Comparison of ENCODE assay signal across 8 mouse cellular contexts in the genomic region with DNA sequence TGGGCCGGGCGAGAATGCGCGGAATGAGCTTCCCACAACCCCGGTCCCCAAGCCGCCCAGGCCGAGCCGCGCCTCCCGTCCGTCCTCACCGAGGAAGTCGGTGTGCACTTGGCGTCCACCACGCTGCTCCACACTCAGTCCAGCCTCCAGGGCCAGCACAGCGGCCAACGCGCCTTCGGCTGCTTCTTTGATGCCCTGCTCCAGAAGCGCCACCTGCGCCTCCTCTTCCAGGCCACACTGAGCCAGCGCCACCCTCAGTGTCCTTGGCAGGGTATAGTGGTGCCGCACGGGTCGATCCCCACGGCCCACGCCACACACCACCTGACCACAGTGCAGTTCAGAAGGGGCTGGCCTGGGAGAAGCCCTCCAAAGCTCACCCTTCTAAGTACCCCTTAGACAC. TPM values are rescaled to one million over a fixed set of nuclear protein-coding genes. Genes with fewer than 3 reads are reported as not detected.
A peak's percentile ranks its signal among the peaks of the same experiment; 100 is the strongest.
DNase-seq lines count a peak whose midpoint lies in the region; ATAC-seq and TF ChIP-seq lines count a peak whose summit lies in the region.

No protein-coding gene starts in this region.

- 6% methylated on average over 27 of the region's 27 CpGs for WGBS in hindbrain, embryonic 13.5 days
- 6% methylated on average over 27 of the region's 27 CpGs for WGBS in midbrain, embryonic 13.5 days

- H3K4me2 ChIP-seq in hindbrain, embryonic 13.5 days = peak overlapping the region; percentile 78
- H3K4me2 ChIP-seq in midbrain, embryonic 13.5 days (replicated peaks) = peak overlapping the region; percentile 70

- H3K36me3 ChIP-seq in hindbrain, embryonic 13.5 days = no peaks in the 10 kb centered on the region
- H3K36me3 ChIP-seq in midbrain, embryonic 13.5 days = no peaks in the 10 kb centered on the region

- peak overlapping the region; percentile 54 for H3K4me3 ChIP-seq in left cerebral cortex, adult 2 months
- H3K4me3 ChIP-seq in hindbrain, embryonic 13.5 days = peak overlapping the region; percentile 42
- peak overlapping the region; percentile 42 for H3K4me3 ChIP-seq in midbrain, embryonic 13.5 days (replicated peaks)

- peak overlapping the region; percentile 81 for H3K9ac ChIP-seq in hindbrain, embryonic 13.5 days
- H3K9ac ChIP-seq in midbrain, embryonic 13.5 days (replicated peaks) = peak overlapping the region; percentile 77

- DNase-seq in left cerebral cortex, adult 2 months (ENCODE audit: extremely low spot score in 1 of 2, low spot score in 2 of 2) = peak in 1 of 2 experiments; percentile 48
- DNase-seq in left cerebral cortex, postnatal 36 days (ENCODE audit: low spot score in 2 of 2) = no peak
- peak; percentile 71 to 74 for DNase-seq in cerebellum, postnatal 14 days
- DNase-seq in thymus, postnatal 14 days = no peak
- no peak for DNase-seq in gastrocnemius, postnatal 14 days
- no peak for DNase-seq in lung, postnatal 10 days

- H3K4me1 ChIP-seq in hindbrain, embryonic 13.5 days (replicated peaks) = peaks cover 18% of the 10 kb centered on the region
- H3K4me1 ChIP-seq in midbrain, embryonic 13.5 days (replicated peaks) = peaks cover 9% of the 10 kb centered on the region

- H3K9me3 ChIP-seq in hindbrain, embryonic 13.5 days = no peaks in the 10 kb centered on the region
- H3K9me3 ChIP-seq in midbrain, embryonic 13.5 days = no peaks in the 10 kb centered on the region

- peak overlapping the region; percentile 89 for H3K27ac ChIP-seq in left cerebral cortex, adult 2 months
- H3K27ac ChIP-seq in hindbrain, embryonic 13.5 days = peak overlapping the region; percentile 94
- H3K27ac ChIP-seq in midbrain, embryonic 13.5 days = peak overlapping the region; percentile 90

- no peak for TF ChIP-seq CTCF in left cerebral cortex, adult 2 months (IDR thresholded peaks at IDR 0.05)

- intact Hi-C loops in left cerebral cortex, adult 2 months (cut with DNase I) = loop anchor here (1.0 to 2.0 kb wide), 2 partner anchors 22 to 59 kb away; a partner anchor contains a TSS
- intact Hi-C loops in left cerebral cortex, postnatal 36 days (cut with DNase I) = loop anchor here (1.0 to 5.0 kb wide), 3 partner anchors 17 to 61 kb away; a partner anchor contains a TSS
- intact Hi-C loops in gastrocnemius, postnatal 14 days (cut with DNase I; ENCODE audit: low total_unique reads) = no loop called here

- 0 out of 2 replicates have a peak, but pooled peaks cover 2% of the 10 kb centered on the region for H3K27me3 ChIP-seq in hindbrain, embryonic 13.5 days
- no peaks in the 10 kb centered on the region for H3K27me3 ChIP-seq in midbrain, embryonic 13.5 days

- peak; percentile 61 for ATAC-seq in hindbrain, embryonic 13.5 days (ENCODE audit: low FRiP score)
- peak; percentile 79 for ATAC-seq in midbrain, embryonic 13.5 days

RNA-seq across cellular contexts. Expression of a gene that starts 5.5 kb away (rescaled TPM):
- 1 to 10 TPM; 6.9 to 7.3 TPM for total RNA-seq in left cerebral cortex, adult 2 months (2021)
- 1 to 10 TPM; 5.5 to 7.8 TPM for total RNA-seq in left cerebral cortex, postnatal 36 days (2021)
- polyA plus RNA-seq in hindbrain, embryonic 13.5 days (2015; fragmentation: Nextera tagmentation; extraction: Ambion mirVana) = 5.1 and 5.6 TPM in 2 replicates
- 4.2 and 4.8 TPM in 2 replicates for polyA plus RNA-seq in midbrain, embryonic 13.5 days (2015; fragmentation: Nextera tagmentation; extraction: Ambion mirVana)
- total RNA-seq in gastrocnemius, postnatal 14 days (2021) = 10 to 100 TPM; 23.4 to 27.5 TPM

RNA-seq across cellular contexts. Expression of a gene that starts 6.7 kb away (rescaled TPM):
- total RNA-seq in left cerebral cortex, adult 2 months (2021) = 10 to 100 TPM; 34.0 to 46.8 TPM
- total RNA-seq in left cerebral cortex, postnatal 36 days (2021) = 10 to 100 TPM; 27.8 to 43.1 TPM
- 61.6 and 64.3 TPM in 2 replicates for polyA plus RNA-seq in hindbrain, embryonic 13.5 days (2015; fragmentation: Nextera tagmentation; extraction: Ambion mirVana)
- 60.5 and 62.9 TPM in 2 replicates for polyA plus RNA-seq in midbrain, embryonic 13.5 days (2015; fragmentation: Nextera tagmentation; extraction: Ambion mirVana)
- 10 to 100 TPM; 28.5 to 31.3 TPM for total RNA-seq in gastrocnemius, postnatal 14 days (2021)

RNA-seq across cellular contexts. Expression of a gene that starts 16.4 kb away (rescaled TPM):
- 1 to 10 TPM; 1.2 to 1.7 TPM for total RNA-seq in left cerebral cortex, adult 2 months (2021)
- total RNA-seq in left cerebral cortex, postnatal 36 days (2021) = 1 to 10 TPM; 1.3 to 1.8 TPM
- 0.47 and 0.66 TPM in 2 replicates for polyA plus RNA-seq in hindbrain, embryonic 13.5 days (2015; fragmentation: Nextera tagmentation; extraction: Ambion mirVana)
- 0.24 and 0.50 TPM in 2 replicates for polyA plus RNA-seq in midbrain, embryonic 13.5 days (2015; fragmentation: Nextera tagmentation; extraction: Ambion mirVana)
- total RNA-seq in gastrocnemius, postnatal 14 days (2021) = under 1 TPM; 0.29 to 0.78 TPM

RNA-seq across cellular contexts. Expression of a gene that starts 21.3 kb away (rescaled TPM):
- total RNA-seq in left cerebral cortex, adult 2 months (2021) = 1 to 10 TPM; 1.4 to 1.5 TPM
- 1 to 10 TPM; 1.5 to 1.9 TPM for total RNA-seq in left cerebral cortex, postnatal 36 days (2021)
- polyA plus RNA-seq in hindbrain, embryonic 13.5 days (2015; fragmentation: Nextera tagmentation; extraction: Ambion mirVana) = 0.88 and 1.1 TPM in 2 replicates
- polyA plus RNA-seq in midbrain, embryonic 13.5 days (2015; fragmentation: Nextera tagmentation; extraction: Ambion mirVana) = 0.78 and 0.93 TPM in 2 replicates
- total RNA-seq in gastrocnemius, postnatal 14 days (2021) = 1 to 10 TPM; 2.7 TPM

RNA-seq across cellular contexts. Expression of a gene that starts 21.4 kb away (rescaled TPM):
- 10 to 100 TPM; 72.6 to 82.2 TPM for total RNA-seq in left cerebral cortex, adult 2 months (2021)
- total RNA-seq in left cerebral cortex, postnatal 36 days (2021) = 10 to 100 TPM; 75.7 to 81.1 TPM
- polyA plus RNA-seq in hindbrain, embryonic 13.5 days (2015; fragmentation: Nextera tagmentation; extraction: Ambion mirVana) = 128 and 130 TPM in 2 replicates
- 121 and 127 TPM in 2 replicates for polyA plus RNA-seq in midbrain, embryonic 13.5 days (2015; fragmentation: Nextera tagmentation; extraction: Ambion mirVana)
- total RNA-seq in gastrocnemius, postnatal 14 days (2021) = 10 to 100 TPM; 31.7 to 31.8 TPM

Comparison
In these comparisons a context has a peak if more than half of its experiments do, and no peak if none do; other contexts are left out.
1. DNase-seq: peak in cerebellum, postnatal 14 days (2 of 2); none in left cerebral cortex, postnatal 36 days (0 of 2), thymus, postnatal 14 days (single experiment), gastrocnemius, postnatal 14 days (single experiment) and lung, postnatal 10 days (single experiment).
2. Peak in every context shown above with its lines, with median percentiles within 50 percentile points of each other: H3K27ac ChIP-seq and H3K4me3 ChIP-seq.